ENCODE assay signal across 12 mouse cellular contexts in the genomic region with DNA sequence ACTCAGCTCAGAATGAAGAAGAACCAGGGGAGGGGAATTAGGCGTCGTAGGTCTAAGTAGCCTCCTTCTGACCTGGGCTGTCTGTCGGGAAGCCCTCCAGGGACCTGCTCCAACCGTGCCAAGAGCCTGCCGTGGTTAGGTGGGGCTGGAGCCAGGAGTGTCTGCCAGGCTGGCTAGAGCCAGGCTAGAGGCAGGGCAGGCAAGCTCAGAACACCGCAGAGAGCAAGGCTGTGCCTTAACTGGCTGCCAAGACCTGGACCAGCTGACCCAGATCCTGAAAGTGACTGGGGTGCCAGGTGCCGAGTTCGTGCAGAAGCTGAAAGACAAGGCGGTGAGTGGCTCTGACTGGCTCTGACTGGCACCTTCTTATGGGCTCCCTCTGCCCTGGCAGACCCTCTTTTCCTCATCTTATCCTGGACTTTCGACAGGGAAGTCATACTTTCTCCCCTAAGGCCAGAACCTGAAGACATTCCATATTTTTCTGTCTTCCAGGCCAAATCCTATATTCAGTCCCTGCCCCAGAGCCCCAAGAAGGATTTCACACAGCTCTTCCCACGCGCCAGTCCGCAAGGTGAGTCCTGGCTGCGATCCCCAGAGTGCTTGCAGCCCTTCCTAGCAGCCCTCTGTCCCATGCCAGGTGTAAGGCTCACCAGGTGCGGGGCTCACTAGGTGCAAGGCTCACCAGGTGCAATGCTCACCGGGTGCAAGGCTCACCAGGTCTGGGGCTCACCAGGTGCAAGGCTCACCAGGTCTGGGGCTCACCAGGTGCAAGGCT. TPM values are rescaled to one million over a fixed set of nuclear protein-coding genes. Genes with fewer than 3 reads are reported as not detected.
DNase-seq lines count a peak whose midpoint lies in the region; ATAC-seq lines count a peak whose summit lies in the region.
"Had no signal": no experiment of that assay in that cellular context is flagged by ENCODE, and none has a peak within 500 bp of the region (broad histone marks: within the 10 kb centered on the region; RNA-seq: fewer than 3 reads in every experiment).

No protein-coding gene starts in this region.

- 0 out of 2 replicates have a peak overlapping the region, but pooled peaks have one; percentile 8 for H3K27ac ChIP-seq in hindbrain, embryonic 10.5 days
- H3K27ac ChIP-seq in hindbrain, embryonic 14.5 days, result no peak overlapping the region
- H3K27ac ChIP-seq: layer of hippocampus, adult 2 months had no signal

- no peak for DNase-seq in hindbrain, embryonic 10.5 days (ENCODE audit: low spot score)
- no peak for DNase-seq in hindbrain, embryonic 14.5 days (ENCODE audit: low spot score)
- peak; percentile 71 for DNase-seq in 3134 (ENCODE audit: extremely low read depth, insufficient read length, low spot score)
- DNase-seq in gastrocnemius, postnatal 10 days, result peak; percentile 55
- no peak for DNase-seq in Muller cell, postnatal 12 days (ENCODE audit: inconsistent ontology term)
- DNase-seq in left cerebral cortex, postnatal 36 days (ENCODE audit: low spot score in 2 of 2), result no peak
- DNase-seq: lung, adult 2 months; thymus, adult 2 months had no signal

- no peaks in the 10 kb centered on the region for H3K36me3 ChIP-seq in hindbrain, embryonic 10.5 days
- no peaks in the 10 kb centered on the region for H3K36me3 ChIP-seq in hindbrain, embryonic 14.5 days (replicated peaks; ENCODE audit: control insufficient read depth, insufficient read depth)

- no peak overlapping the region for H3K4me3 ChIP-seq in hindbrain, embryonic 10.5 days
- H3K4me3 ChIP-seq in hindbrain, embryonic 14.5 days (replicated peaks; ENCODE audit: low read length), result no peak overlapping the region
- H3K4me3 ChIP-seq: layer of hippocampus, adult 2 months had no signal

- intact Hi-C loops in left cerebral cortex, postnatal 36 days (cut with DNase I), result no loop called here

- H3K9ac ChIP-seq in hindbrain, embryonic 14.5 days, result no peak overlapping the region

- no peak for ATAC-seq in hindbrain, embryonic 14.5 days (ENCODE audit: low FRiP score)
- peak; percentile 97 for ATAC-seq in cerebellum, adult (ENCODE audit: insufficient number of reproducible peaks, low FRiP score, low TSS enrichment)
- ATAC-seq in megakaryocyte, adult 5-6 weeks (ENCODE audit: poor library complexity, severe bottlenecking), result no peak

- peaks cover 11% of the 10 kb centered on the region; the same call in 1 of the 2 replicates for H3K4me1 ChIP-seq in hindbrain, embryonic 10.5 days (replicated peaks)
- H3K4me1 ChIP-seq in hindbrain, embryonic 14.5 days (replicated peaks; ENCODE audit: control insufficient read depth, insufficient read depth, low read length), result no peaks in the 10 kb centered on the region

- WGBS in hindbrain, embryonic 10.5 days, result 90% methylated on average over 16 of the region's 16 CpGs
- WGBS in hindbrain, embryonic 14.5 days, result 84% methylated on average over 16 of the region's 16 CpGs

- no peaks in the 10 kb centered on the region for H3K27me3 ChIP-seq in hindbrain, embryonic 10.5 days (ENCODE audit: insufficient read depth, poor library complexity, severe bottlenecking)
- no peaks in the 10 kb centered on the region for H3K27me3 ChIP-seq in hindbrain, embryonic 14.5 days (ENCODE audit: control insufficient read depth, insufficient read depth, low read length)

- H3K4me2 ChIP-seq in hindbrain, embryonic 14.5 days (replicated peaks), result no peak overlapping the region

- no peaks in the 10 kb centered on the region for H3K9me3 ChIP-seq in hindbrain, embryonic 10.5 days
- H3K9me3 ChIP-seq in hindbrain, embryonic 14.5 days (ENCODE audit: control insufficient read depth, low read length), result no peaks in the 10 kb centered on the region

RNA-seq across cellular contexts. Expression of a gene that starts 8.3 kb away (rescaled TPM):
- polyA plus RNA-seq in hindbrain, embryonic 10.5 days (2016; fragmentation: Nextera tagmentation; extraction: Ambion mirVana), result 3.9 and 8.9 TPM in 2 replicates
- 0.56 and 1.6 TPM in 2 replicates for polyA plus RNA-seq in hindbrain, embryonic 14.5 days (2014; fragmentation: Nextera tagmentation; extraction: Ambion mirVana)
- under 1 TPM; 0.90 to 0.92 TPM for total RNA-seq in gastrocnemius, postnatal 10 days (2021)
- 12.2 and 17.0 TPM in 2 replicates for total RNA-seq in megakaryocyte, adult 5-6 weeks (2015)
- total RNA-seq in megakaryocyte, adult 5-6 weeks (2017), result 21.3 and 32.8 TPM in 2 replicates
- 1 to 10 TPM; 1.1 to 1.5 TPM for total RNA-seq in left cerebral cortex, postnatal 36 days (2021)

RNA-seq across cellular contexts. Expression of a gene that starts 23.5 kb away (rescaled TPM):
- 9.8 and 12.2 TPM in 2 replicates for polyA plus RNA-seq in hindbrain, embryonic 10.5 days (2016; fragmentation: Nextera tagmentation; extraction: Ambion mirVana)
- 8.0 and 8.9 TPM in 2 replicates for polyA plus RNA-seq in hindbrain, embryonic 14.5 days (2014; fragmentation: Nextera tagmentation; extraction: Ambion mirVana)
- 10 to 100 TPM; 14.9 to 18.1 TPM for total RNA-seq in gastrocnemius, postnatal 10 days (2021)
- 22.5 and 22.6 TPM in 2 replicates for total RNA-seq in megakaryocyte, adult 5-6 weeks (2015)
- 4.4 and 8.3 TPM in 2 replicates for total RNA-seq in megakaryocyte, adult 5-6 weeks (2017)
- total RNA-seq in left cerebral cortex, postnatal 36 days (2021), result 10 to 100 TPM; 44.2 to 54.7 TPM

RNA-seq across cellular contexts. Expression of a gene that starts 51.5 kb away (rescaled TPM):
- 1.4 and 3.2 TPM in 2 replicates for polyA plus RNA-seq in hindbrain, embryonic 10.5 days (2016; fragmentation: Nextera tagmentation; extraction: Ambion mirVana)
- 0.98 and 2.0 TPM in 2 replicates for polyA plus RNA-seq in hindbrain, embryonic 14.5 days (2014; fragmentation: Nextera tagmentation; extraction: Ambion mirVana)
- under 1 TPM in 1 of 2 experiments, not detected in 1; 0.93 TPM for total RNA-seq in gastrocnemius, postnatal 10 days (2021)
- 5.9 and 8.8 TPM in 2 replicates for total RNA-seq in megakaryocyte, adult 5-6 weeks (2015)
- total RNA-seq in megakaryocyte, adult 5-6 weeks (2017), result 1.4 and 3.7 TPM in 2 replicates
- total RNA-seq in left cerebral cortex, postnatal 36 days (2021), result 1 to 10 TPM; 2.2 to 3.6 TPM
- total RNA-seq: monocyte, adult 5-6 weeks had no signal

Comparison
In these comparisons a context has a peak if more than half of its experiments do, and no peak if none do; other contexts are left out.
1. DNase-seq: peak in 3134 (single experiment) and gastrocnemius, postnatal 10 days (single experiment); none in hindbrain, embryonic 10.5 days (single experiment), hindbrain, embryonic 14.5 days (single experiment), Muller cell, postnatal 12 days (single experiment) and left cerebral cortex, postnatal 36 days (0 of 2).
2. RNA of a gene that starts 8.3 kb away (total RNA-seq): 12.2 to 32.8 TPM in megakaryocyte, adult 5-6 weeks; 1.1 to 1.5 TPM in left cerebral cortex, postnatal 36 days and 0.90 to 0.92 TPM in gastrocnemius, postnatal 10 days; every median in the first group is over 4 times any median in the second.